ENCODE assay signal across 12 mouse cellular contexts in the genomic region with DNA sequence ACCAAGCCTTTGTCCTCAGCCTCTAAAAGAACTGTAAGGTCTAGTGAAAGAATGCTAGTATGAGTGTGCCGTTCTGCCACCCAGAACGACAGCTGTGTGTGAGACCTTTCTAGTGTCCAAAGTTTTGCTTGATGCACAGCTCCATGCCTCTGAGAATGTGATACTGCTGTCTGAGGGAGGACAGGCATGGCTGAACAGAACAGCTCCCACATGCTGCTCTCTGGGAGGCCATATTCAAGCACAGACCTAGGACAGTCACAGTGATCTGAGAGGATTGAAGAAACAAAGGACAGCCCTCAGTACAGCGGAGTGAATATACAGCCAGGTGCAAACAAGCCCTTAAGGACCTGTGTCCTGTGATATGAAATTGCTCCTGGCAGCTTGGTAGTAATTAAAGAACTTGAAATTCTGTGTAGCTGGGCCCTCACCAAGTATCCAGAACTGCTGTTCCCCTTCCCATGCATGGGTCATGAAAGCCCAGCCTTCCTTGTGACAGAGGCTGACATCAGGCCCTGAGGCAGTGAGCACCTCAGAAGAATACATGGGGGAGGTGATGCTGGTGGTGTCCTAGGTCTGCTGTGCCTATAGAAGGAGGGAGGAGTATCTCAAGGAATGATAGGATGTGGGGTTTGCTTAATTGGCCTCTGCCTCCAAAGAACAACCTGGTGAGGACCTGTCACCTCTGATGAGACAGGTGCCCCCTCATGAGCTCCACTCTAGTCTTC. TPM values are rescaled to one million over a fixed set of nuclear protein-coding genes. Genes with fewer than 3 reads are reported as not detected.
"Had no signal": no experiment of that assay in that cellular context is flagged by ENCODE, and none has a peak within 500 bp of the region (broad histone marks: within the 10 kb centered on the region; RNA-seq: fewer than 3 reads in every experiment).

No protein-coding gene starts in this region.

- H3K4me3 ChIP-seq: layer of hippocampus, adult 2 months; limb, embryonic 12.5 days; neural tube, embryonic 13.5 days had no signal

- H3K4me1 ChIP-seq: limb, embryonic 12.5 days; neural tube, embryonic 13.5 days had no signal

- H3K27me3 ChIP-seq: limb, embryonic 12.5 days; neural tube, embryonic 13.5 days had no signal

- H3K4me2 ChIP-seq: limb, embryonic 12.5 days; neural tube, embryonic 13.5 days had no signal

- H3K36me3 ChIP-seq: limb, embryonic 12.5 days; neural tube, embryonic 13.5 days had no signal

- H3K9ac ChIP-seq: limb, embryonic 12.5 days; liver, embryonic 14.5 days; neural tube, embryonic 13.5 days had no signal

- H3K9me3 ChIP-seq: limb, embryonic 12.5 days; neural tube, embryonic 13.5 days had no signal

- H3K27ac ChIP-seq: layer of hippocampus, adult 2 months; limb, embryonic 12.5 days; liver, embryonic 14.5 days; neural tube, embryonic 13.5 days had no signal

RNA-seq across cellular contexts. Expression of gene Amer3, which starts 22.0 kb away (rescaled TPM):
- total RNA-seq: liver, adult 2 months; megakaryocyte-erythroid progenitor cell, adult 5-6 weeks had no signal
- polyA plus RNA-seq: liver, adult 2 months; liver, embryonic 14.5 days had no signal

RNA-seq across cellular contexts. Expression of gene Prss40, which starts 40.7 kb away (rescaled TPM):
- total RNA-seq: layer of hippocampus, adult 2 months; layer of hippocampus, postnatal 10 days; left cerebral cortex, postnatal 36 days; liver, adult 2 months; megakaryocyte-erythroid progenitor cell, adult 5-6 weeks had no signal
- polyA plus RNA-seq: intestine, postnatal 0 days; liver, adult 2 months; liver, embryonic 14.5 days; lung, embryonic 16.5 days; midbrain, embryonic 14.5 days; neural tube, embryonic 13.5 days; stomach, embryonic 14.5 days had no signal
